Mouse (Mus musculus): ENCODE measurements around the gene Sf3a2.

The Sf3a2 gene

GRCm38 (mm10) chr10:80798150-80799006, at the start of gene Sf3a2, which contains the start of gene Plekhj1:
TSS of gene Sf3a2 (plus strand) at chr10:80798198.
TSS of gene Plekhj1 (minus strand) at chr10:80798626.
- DNase-seq (ENCODE audit: low read depth, low spot score): peak; percentile 97

GRCm38 (mm10) chr10:80748609-80749008, 49.4 kb upstream of the Sf3a2 start:
- peak; percentile 87 for DNase-seq (ENCODE audit: low read depth, low spot score)

- DNase-seq (ENCODE audit: low read depth, low spot score): no peak
Observed at GRCm38 (mm10) chr10:80751188-80751832, 46.7 kb upstream of the Sf3a2 start.

- DNase-seq (ENCODE audit: low read depth, low spot score): peak; percentile 83
Observed at GRCm38 (mm10) chr10:80752079-80752625, 45.8 kb upstream of the Sf3a2 start.

- peak; percentile 99 for DNase-seq (ENCODE audit: low read depth, low spot score)
Observed at GRCm38 (mm10) chr10:80754594-80755290, 43.3 kb upstream of the Sf3a2 start, which contains the start of gene Dot1l. TSS of gene Dot1l (plus strand) at chr10:80755206.

GRCm38 (mm10) chr10:80755291-80756015, 42.5 kb upstream of the Sf3a2 start:
- no peak for DNase-seq (ENCODE audit: low read depth, low spot score)

GRCm38 (mm10) chr10:80756099-80756498, 41.9 kb upstream of the Sf3a2 start:
- no peak for DNase-seq (ENCODE audit: low read depth, low spot score)

- no peak for DNase-seq (ENCODE audit: low read depth, low spot score)
Observed at GRCm38 (mm10) chr10:80756509-80756908, 41.5 kb upstream of the Sf3a2 start.

- no peak for DNase-seq (ENCODE audit: low read depth, low spot score)
Observed at GRCm38 (mm10) chr10:80756967-80757366, 41.0 kb upstream of the Sf3a2 start.

- DNase-seq (ENCODE audit: low read depth, low spot score): peak; percentile 54
Observed at GRCm38 (mm10) chr10:80757717-80758116, 40.3 kb upstream of the Sf3a2 start.

- no peak for DNase-seq (ENCODE audit: low read depth, low spot score)
Observed at GRCm38 (mm10) chr10:80758651-80759050, 39.3 kb upstream of the Sf3a2 start.

GRCm38 (mm10) chr10:80760596-80761524, 37.1 kb upstream of the Sf3a2 start:
- DNase-seq (ENCODE audit: low read depth, low spot score): no peak

- DNase-seq (ENCODE audit: low read depth, low spot score): no peak
Observed at GRCm38 (mm10) chr10:80761821-80762220, 36.2 kb upstream of the Sf3a2 start.

- no peak for DNase-seq (ENCODE audit: low read depth, low spot score)
Observed at GRCm38 (mm10) chr10:80763502-80763901, 34.5 kb upstream of the Sf3a2 start.

- no peak for DNase-seq (ENCODE audit: low read depth, low spot score)
Observed at GRCm38 (mm10) chr10:80765746-80766145, 32.3 kb upstream of the Sf3a2 start.

- DNase-seq (ENCODE audit: low read depth, low spot score): no peak
Observed at GRCm38 (mm10) chr10:80766161-80766815, 31.7 kb upstream of the Sf3a2 start.

- DNase-seq (ENCODE audit: low read depth, low spot score): no peak
Observed at GRCm38 (mm10) chr10:80768365-80768764, 29.6 kb upstream of the Sf3a2 start.

- no peak for DNase-seq (ENCODE audit: low read depth, low spot score)
Observed at GRCm38 (mm10) chr10:80773816-80774215, 24.2 kb upstream of the Sf3a2 start.

GRCm38 (mm10) chr10:80774549-80774948, 23.4 kb upstream of the Sf3a2 start:
- peak; percentile 81 for DNase-seq (ENCODE audit: low read depth, low spot score)

Data from mesoderm, embryonic 11.5 days (tissue).